Mouse (Mus musculus) liver, embryonic 15.5 days (tissue): ENCODE data around the gene Rftn2. TPM values are rescaled to one million over a fixed set of nuclear protein-coding genes. Genes with fewer than 3 reads are reported as not detected.

Source experiments
- ATAC-seq: fragments of 200-750 bp; cut with Nextera tagmentation; 2 replicates; pipeline ENCODE4 v1.8.0; 2017; ENCODE audit warnings: moderate number of reproducible peaks, mild to moderate bottlenecking, moderate library complexity; ENCODE audit not compliant: insufficient read depth
- H3K27ac ChIP-seq: fragments of 300-500 bp; sonication (generic); replicated peaks from 2 replicates; pipeline ENCODE4 v1.5.1; 2015; ENCODE audit warnings: mild to moderate bottlenecking, inconsistent platforms
- H3K27me3 ChIP-seq: fragments of 300-500 bp; sonication (generic); 2 replicates; pipeline ENCODE4 v1.6.1; 2015; ENCODE audit warnings: mild to moderate bottlenecking, inconsistent platforms
- H3K36me3 ChIP-seq: fragments of 300-500 bp; sonication (generic); replicated peaks from 2 replicates; pipeline ENCODE4 v1.6.1; 2015; ENCODE audit warnings: moderate library complexity, mild to moderate bottlenecking, inconsistent platforms
- H3K4me1 ChIP-seq: fragments of 300-500 bp; sonication (generic); replicated peaks from 2 replicates; pipeline ENCODE4 v1.6.1; 2015; ENCODE audit warnings: inconsistent platforms
- H3K4me2 ChIP-seq: fragments of 300-500 bp; sonication (generic); 2 replicates; pipeline ENCODE4 v1.6.1; 2015; ENCODE audit warnings: moderate library complexity, mild to moderate bottlenecking, inconsistent platforms
- H3K4me3 ChIP-seq: fragments of 300-500 bp; sonication (generic); replicated peaks from 2 replicates; pipeline ENCODE4 v1.5.1; 2015; ENCODE audit warnings: mild to moderate bottlenecking, inconsistent platforms
- H3K9ac ChIP-seq: fragments of 300-500 bp; sonication (generic); 2 replicates; pipeline ENCODE4 v1.6.1; 2015; ENCODE audit warnings: moderate library complexity, mild to moderate bottlenecking, inconsistent platforms
- H3K9me3 ChIP-seq: fragments of 300-500 bp; sonication (generic); replicated peaks from 2 replicates; pipeline ENCODE4 v1.6.1; 2016; ENCODE audit warnings: inconsistent platforms
- WGBS: fragments of 180-500 bp; shearing (Covaris S2); methylation state at CpG from one replicate; pipeline ENCODE4 v1.1.7; 2015; ENCODE audit warnings: mixed read lengths; ENCODE audit not compliant: insufficient replicate concordance; 5-methylcytosine and 5-hydroxymethylcytosine counted together
- polyA plus RNA-seq: library from polyadenylated mRNA; unstranded; fragments of >200 nt; fragmentation: Nextera tagmentation; extraction: Ambion mirVana; gene quantifications from 2 replicates; pipeline ENCODE4 v1.2.1, GENCODE M21; 2015

Gene Rftn2
- polyA plus RNA-seq, 1 experiment from 2014 or later: 0.58 TPM

DNA sequence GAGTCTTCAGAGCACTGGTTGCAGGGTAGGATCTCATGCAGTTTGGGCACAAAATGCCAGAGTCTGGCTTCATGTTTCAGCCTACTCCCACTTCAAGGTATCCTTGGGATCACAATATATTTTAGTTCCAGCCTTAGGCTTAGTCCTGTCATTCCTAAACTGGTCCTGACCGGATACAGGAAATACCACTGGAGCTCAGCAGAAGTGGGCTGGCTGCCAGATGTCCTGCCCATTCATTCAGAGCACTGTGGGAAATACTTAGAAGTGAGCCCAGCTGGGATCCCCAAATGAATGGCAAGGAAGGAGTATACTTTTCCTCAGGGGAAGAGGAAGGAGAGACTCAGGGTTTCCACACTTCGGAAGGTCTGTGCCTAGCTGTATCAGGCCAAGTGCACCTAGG, 33.3 kb downstream of the Rftn2 start:
- WGBS: 46% methylated on average over 2 of the region's 2 CpGs
- Histone ChIP-seq H3K36me3 (no peaks in the 10 kb centered on the region), H3K27ac (no peak overlapping the region)

DNA sequence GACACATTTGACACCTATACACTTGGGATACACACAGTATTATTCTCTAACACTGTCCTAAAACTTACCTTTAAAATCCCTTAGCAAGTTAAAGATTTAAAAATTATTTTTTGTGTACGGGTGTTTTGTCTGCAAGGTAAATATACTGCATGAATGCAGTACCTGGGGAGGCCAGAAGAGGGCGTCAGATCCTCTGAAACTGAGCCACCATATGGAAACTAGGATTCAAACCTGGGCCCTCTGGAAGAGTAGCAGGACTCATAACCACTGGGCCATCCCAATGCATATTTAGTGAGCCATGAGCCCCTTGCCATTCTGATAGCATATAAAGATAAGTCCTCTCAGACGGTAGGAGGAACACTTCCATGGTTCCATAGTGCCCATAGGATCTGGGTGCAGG, 33.8 kb downstream of the Rftn2 start:
- ATAC-seq: no peak
- Histone ChIP-seq H3K4me1 (0 out of 2 replicates have a peak, but pooled peaks cover 7% of the 10 kb centered on the region), H3K4me3 (no peak overlapping the region), H3K27ac (no peak overlapping the region), H3K4me2 (no peak overlapping the region), H3K27me3 (no peaks in the 10 kb centered on the region), H3K9me3 (no peaks in the 10 kb centered on the region), H3K9ac (no peak overlapping the region), H3K36me3 (no peaks in the 10 kb centered on the region)
- WGBS: 31% methylated on average over 3 of the region's 3 CpGs

More for the DNA sequence above, 33.3 kb downstream of the Rftn2 start:
- H3K4me2 ChIP-seq: no peak overlapping the region
- H3K27me3 ChIP-seq: no peaks in the 10 kb centered on the region
- H3K9me3 ChIP-seq: no peaks in the 10 kb centered on the region
- no peak overlapping the region for H3K4me3 ChIP-seq
- H3K9ac ChIP-seq: no peak overlapping the region
- H3K4me1 ChIP-seq: peaks cover 10% of the 10 kb centered on the region
- ATAC-seq: no peak

GRCm38 (mm10) chr1:55192015-55192414, 34.6 kb downstream of the Rftn2 start:
- Histone ChIP-seq H3K4me1 (0 out of 2 replicates have a peak, but pooled peaks cover 7% of the 10 kb centered on the region), H3K4me2 (peak overlapping the region; percentile 43), H3K27me3 (no peaks in the 10 kb centered on the region), H3K4me3 (no peak overlapping the region), H3K36me3 (no peaks in the 10 kb centered on the region), H3K9ac (no peak overlapping the region), H3K27ac (no peak overlapping the region), H3K9me3 (no peaks in the 10 kb centered on the region)
- 28% methylated on average over 8 of the region's 8 CpGs for WGBS
- no peak for ATAC-seq

- Histone ChIP-seq H3K27me3 (no peaks in the 10 kb centered on the region), H3K4me1 (no peaks in the 10 kb centered on the region), H3K9ac (no peak overlapping the region), H3K27ac (no peak overlapping the region), H3K36me3 (no peaks in the 10 kb centered on the region), H3K9me3 (no peaks in the 10 kb centered on the region), H3K4me3 (no peak overlapping the region), H3K4me2 (no peak overlapping the region)
- ATAC-seq: no peak
- 37% methylated on average over 11 of the region's 11 CpGs for WGBS
Measured at GRCm38 (mm10) chr1:55186592-55187210, 39.9 kb downstream of the Rftn2 start.

GRCm38 (mm10) chr1:55185718-55186117, 40.9 kb downstream of the Rftn2 start:
- 68% methylated on average over 6 of the region's 6 CpGs for WGBS
- no peak for ATAC-seq
- Histone ChIP-seq H3K4me1 (no peaks in the 10 kb centered on the region), H3K4me2 (no peak overlapping the region), H3K9ac (no peak overlapping the region), H3K27ac (no peak overlapping the region), H3K27me3 (no peaks in the 10 kb centered on the region), H3K36me3 (no peaks in the 10 kb centered on the region), H3K4me3 (no peak overlapping the region), H3K9me3 (no peaks in the 10 kb centered on the region)

DNA sequence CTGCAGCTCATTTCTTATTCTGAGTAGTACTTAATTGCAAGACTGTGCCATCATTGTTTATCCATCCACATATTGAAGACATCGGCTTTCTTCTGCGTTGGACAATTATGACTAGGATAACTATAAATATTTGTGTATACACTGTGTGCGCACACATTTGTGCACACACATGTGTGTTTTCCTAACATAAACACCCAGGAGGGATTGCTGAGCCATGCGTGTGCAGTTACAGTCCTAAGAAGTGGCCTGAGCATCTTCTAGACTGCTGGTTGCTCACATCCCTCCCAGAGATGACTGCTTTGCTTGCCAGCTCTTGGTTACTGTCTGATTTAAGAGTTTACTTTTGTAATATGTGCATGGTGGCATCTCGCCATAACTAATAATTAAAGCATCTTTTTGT, 44.2 kb downstream of the Rftn2 start:
- H3K27ac ChIP-seq: no peak overlapping the region
- WGBS: 73% methylated on average over 5 of the region's 5 CpGs
- H3K4me2 ChIP-seq: no peak overlapping the region

DNA sequence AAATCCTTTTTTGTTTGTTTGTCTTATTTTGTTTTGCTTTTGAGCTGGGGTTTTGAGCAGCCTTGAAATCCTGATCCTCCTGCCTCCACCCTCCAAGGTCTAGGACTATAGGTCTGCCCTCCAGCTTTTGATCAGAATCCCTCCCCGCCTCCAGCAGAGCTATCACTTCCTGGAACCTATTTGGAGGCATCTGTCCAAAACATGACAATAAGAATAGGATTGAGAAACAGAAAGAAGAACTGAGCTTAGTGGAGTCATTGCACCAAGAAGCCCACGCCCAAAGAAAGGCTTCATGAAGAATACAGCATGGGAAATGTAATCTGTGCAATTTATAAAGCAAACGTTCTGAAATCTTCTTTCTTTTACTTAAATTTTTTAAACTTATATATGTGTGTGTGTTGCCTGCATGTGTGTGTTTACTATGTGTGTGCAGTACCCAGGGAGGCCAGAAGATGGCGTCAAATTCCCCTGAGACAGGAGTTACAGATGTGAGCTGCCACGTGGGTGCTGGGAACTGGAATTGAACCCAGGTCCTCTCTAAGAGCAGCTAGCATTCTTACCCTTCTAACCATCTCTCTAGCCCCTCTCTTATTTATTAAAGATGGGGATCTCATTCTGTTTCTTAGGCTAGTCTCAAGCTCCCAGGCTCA, 46.5 kb downstream of the Rftn2 start:
- no peaks in the 10 kb centered on the region for H3K36me3 ChIP-seq
- H3K27me3 ChIP-seq: no peaks in the 10 kb centered on the region
- H3K4me2 ChIP-seq: no peak overlapping the region
- no peak overlapping the region for H3K27ac ChIP-seq
- no peak overlapping the region for H3K9ac ChIP-seq
- 62% methylated on average over 5 of the region's 5 CpGs for WGBS
- H3K4me3 ChIP-seq: no peak overlapping the region
- peaks cover 3% of the 10 kb centered on the region; the same call in 1 of the 2 replicates for H3K9me3 ChIP-seq
- no peak for ATAC-seq
- H3K4me1 ChIP-seq: no peaks in the 10 kb centered on the region

More for the DNA sequence above, 44.2 kb downstream of the Rftn2 start:
- no peaks in the 10 kb centered on the region for H3K36me3 ChIP-seq
- no peaks in the 10 kb centered on the region for H3K27me3 ChIP-seq
- H3K9me3 ChIP-seq: peaks cover 3% of the 10 kb centered on the region; the same call in 1 of the 2 replicates
- H3K9ac ChIP-seq: no peak overlapping the region
- H3K4me3 ChIP-seq: no peak overlapping the region
- no peak for ATAC-seq
- no peaks in the 10 kb centered on the region for H3K4me1 ChIP-seq

DNA sequence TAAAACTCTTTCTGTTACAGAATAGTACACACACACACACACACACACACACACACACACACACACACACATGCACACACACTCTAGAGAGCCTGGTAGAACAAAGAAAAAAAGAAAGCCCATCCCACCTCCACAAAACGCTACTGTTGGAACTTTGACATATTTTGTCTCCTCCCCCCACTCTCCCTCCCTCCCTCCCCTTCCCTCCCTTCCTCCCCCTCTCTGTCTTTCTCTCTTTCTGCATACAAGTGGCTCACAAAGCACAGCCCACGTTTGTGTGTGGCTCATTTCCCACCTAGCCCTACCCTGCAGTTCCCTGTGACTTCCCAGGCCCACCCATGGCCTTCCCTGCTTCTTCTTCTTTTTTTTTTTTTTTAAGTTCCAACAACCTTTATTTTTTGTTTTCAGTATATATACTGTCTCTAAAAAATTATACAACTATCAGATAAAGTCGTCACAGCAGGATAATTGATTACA, 52.0 kb downstream of the Rftn2 start:
- Histone ChIP-seq H3K4me1 (no peaks in the 10 kb centered on the region), H3K4me2 (no peak overlapping the region), H3K9me3 (no peaks in the 10 kb centered on the region), H3K4me3 (no peak overlapping the region), H3K27ac (no peak overlapping the region), H3K27me3 (no peaks in the 10 kb centered on the region), H3K36me3 (no peaks in the 10 kb centered on the region), H3K9ac (no peak overlapping the region)
- ATAC-seq: no peak
- WGBS: 18% methylated on average over 3 of the region's 3 CpGs

- 0 out of 2 replicates have a peak, but pooled peaks have one; percentile 68 for ATAC-seq
- no peaks in the 10 kb centered on the region for H3K27me3 ChIP-seq
- no peaks in the 10 kb centered on the region for H3K4me1 ChIP-seq
- 72% methylated on average over 10 of the region's 10 CpGs for WGBS
- no peak overlapping the region for H3K4me2 ChIP-seq
- peak overlapping the region; percentile 62; the same call in 1 of the 2 replicates for H3K27ac ChIP-seq
- no peak overlapping the region for H3K4me3 ChIP-seq
- H3K9me3 ChIP-seq: 0 out of 2 replicates have a peak, but pooled peaks cover 4% of the 10 kb centered on the region
- no peaks in the 10 kb centered on the region for H3K36me3 ChIP-seq
- H3K9ac ChIP-seq: no peak overlapping the region
Measured at GRCm38 (mm10) chr1:55173720-55174557, 52.6 kb downstream of the Rftn2 start.

GRCm38 (mm10) chr1:55171361-55172325, 54.9 kb downstream of the Rftn2 start:
- Histone ChIP-seq H3K4me2 (peak overlapping the region; percentile 19; the same call in 1 of the 2 replicates), H3K4me1 (peaks cover 7% of the 10 kb centered on the region; the same call in 1 of the 2 replicates), H3K4me3 (no peak overlapping the region), H3K9me3 (0 out of 2 replicates have a peak, but pooled peaks cover 4% of the 10 kb centered on the region), H3K36me3 (no peaks in the 10 kb centered on the region), H3K9ac (no peak overlapping the region), H3K27me3 (no peaks in the 10 kb centered on the region), H3K27ac (no peak overlapping the region)
- WGBS: 62% methylated on average over 22 of the region's 22 CpGs
- ATAC-seq: no peak
